Mouse (Mus musculus): Measurements from ENCODE around the gene Mreg. TPM values are rescaled to one million over a fixed set of nuclear protein-coding genes. Genes with fewer than 3 reads are reported as not detected.

The Mreg gene
- polyA plus RNA-seq (2014; fragmentation: Illumina TruSeq; extraction: RNeasy Lipid Tissue Mini Kit (QIAGEN cat#74804); ENCODE audit: low read depth, low replicate concordance): 11.9 TPM

DNA sequence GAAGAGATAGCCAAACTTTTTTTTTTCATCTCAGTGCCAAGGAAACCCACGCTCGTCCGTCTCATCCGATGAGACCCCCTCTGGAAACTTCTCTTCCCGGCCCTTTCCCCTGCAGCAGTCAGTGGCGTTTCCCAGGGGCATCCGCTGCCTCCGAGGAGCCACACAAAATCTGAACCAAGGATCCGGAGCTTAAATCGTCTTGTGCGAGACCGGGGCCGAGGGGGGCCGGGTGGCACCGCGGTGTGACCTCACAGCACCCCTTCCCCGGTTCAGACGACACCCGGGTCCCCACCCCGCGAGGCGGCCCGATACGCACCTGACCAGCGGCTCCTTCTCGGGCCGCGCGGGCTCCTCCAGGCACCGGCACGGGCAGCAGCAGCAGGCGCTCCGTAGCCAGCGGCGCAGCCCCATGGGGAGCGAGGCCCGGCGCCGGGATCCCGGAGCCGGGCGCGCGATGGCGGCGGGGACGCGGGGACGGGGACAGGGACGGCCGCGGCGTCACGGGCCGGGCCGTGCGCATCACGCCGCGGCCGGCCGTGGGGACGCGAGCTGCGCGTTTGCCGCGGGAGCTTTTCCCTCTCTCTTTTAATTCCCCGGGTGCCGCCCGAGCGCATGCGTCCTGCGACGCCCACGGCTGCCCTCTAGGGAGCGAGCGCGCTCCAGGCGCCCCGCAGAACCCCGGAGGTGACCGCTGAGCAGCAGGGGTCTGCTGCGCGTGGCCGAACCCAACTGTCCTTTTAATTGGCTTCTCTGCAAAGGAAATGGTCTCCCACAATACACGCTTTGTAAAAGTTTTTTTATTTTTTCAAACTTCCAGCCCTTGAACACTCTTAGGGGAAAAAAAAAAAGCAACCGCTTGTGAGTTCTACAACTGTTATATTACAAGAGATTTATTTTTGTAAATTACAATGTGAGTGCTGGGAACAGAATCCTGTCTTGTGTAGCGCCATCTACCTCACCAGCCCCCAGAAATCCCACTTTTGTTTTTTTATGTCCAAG lies at the start of gene Mreg:
Mreg (minus strand) TSS at position 607 of the 999 bp plus-strand sequence.

Other genes starting within 250 kb of the Mreg start
- gene Pecr, start 72.0 kb upstream of the Mreg start, polyA plus RNA-seq (2014; fragmentation: Illumina TruSeq; extraction: RNeasy Lipid Tissue Mini Kit (QIAGEN cat#74804); ENCODE audit: low read depth, low replicate concordance): 1.5 TPM
- gene Tmem169, start 72.1 kb upstream of the Mreg start, polyA plus RNA-seq (2014; fragmentation: Illumina TruSeq; extraction: RNeasy Lipid Tissue Mini Kit (QIAGEN cat#74804); ENCODE audit: low read depth, low replicate concordance): 0.70 TPM
- gene Xrcc5, start 95.1 kb upstream of the Mreg start, polyA plus RNA-seq (2014; fragmentation: Illumina TruSeq; extraction: RNeasy Lipid Tissue Mini Kit (QIAGEN cat#74804); ENCODE audit: low read depth, low replicate concordance): 24.3 TPM